Mouse (Mus musculus) liver, adult 2 months (tissue): ENCODE measurements around the gene Ccdc154. TPM values are rescaled to one million over a fixed set of nuclear protein-coding genes. Genes with fewer than 3 reads are reported as not detected.

Experiments used
- DNase-seq: peaks from one replicate; pipeline ENCODE4 v3.0.0-alpha.2; 2011; ENCODE audit warnings: low read depth, low spot score; ENCODE audit errors: extremely low read depth
- H3K27ac ChIP-seq: fragments of 200-500 bp; replicated peaks from 2 replicates; pipeline ENCODE4 v1.5.1; 2012; ENCODE audit warnings: low read depth, mild to moderate bottlenecking, control low read depth, inconsistent platforms, low read length; ENCODE audit not compliant: insufficient read depth
- H3K27me3 ChIP-seq: fragments of 200-500 bp; 2 replicates; pipeline ENCODE4 v1.6.1; 2012; ENCODE audit warnings: mild to moderate bottlenecking, moderate library complexity, low read length, inconsistent platforms; ENCODE audit not compliant: control insufficient read depth, insufficient read depth
- H3K36me3 ChIP-seq: fragments of 200-500 bp; 2 replicates; pipeline ENCODE4 v1.6.1; 2012; ENCODE audit warnings: low read length, inconsistent platforms; ENCODE audit not compliant: control insufficient read depth, insufficient read depth
- H3K4me1 ChIP-seq: fragments of 200-500 bp; 2 replicates; pipeline ENCODE4 v1.6.1; 2011; ENCODE audit warnings: low read length; ENCODE audit not compliant: control insufficient read depth, insufficient read depth
- H3K4me3 ChIP-seq: fragments of 200-500 bp; 2 replicates; pipeline ENCODE4 v1.5.1; 2011; ENCODE audit warnings: low read depth, mild to moderate bottlenecking, control low read depth, low read length, moderate library complexity; ENCODE audit not compliant: insufficient read depth
- H3K79me2 ChIP-seq: fragments of 200-500 bp; 2 replicates; pipeline ENCODE4 v1.6.1; 2012; ENCODE audit warnings: inconsistent platforms, mild to moderate bottlenecking, low read length, moderate library complexity; ENCODE audit not compliant: control insufficient read depth, insufficient read depth
- H3K9ac ChIP-seq: fragments of 200-500 bp; 2 replicates; pipeline ENCODE4 v1.6.1; 2012; ENCODE audit warnings: low read depth, mild to moderate bottlenecking, control low read depth, inconsistent platforms, low read length
- CTCF ChIP-seq: fragments of 200-500 bp; IDR thresholded peaks from 2 replicates; pipeline ENCODE4 v1.5.1; 2011; ENCODE audit warnings: low read depth, low read length, control low read depth
- POLR2A ChIP-seq: fragments of 200-500 bp; IDR thresholded peaks from 2 replicates; pipeline ENCODE4 v1.6.1; 2011; ENCODE audit warnings: low read length, control low read depth; ENCODE audit not compliant: insufficient read depth; ENCODE audit errors: extremely low read depth
- WGBS: fragments of 180-500 bp; shearing (Covaris S2); methylation state at CpG from one replicate; pipeline ENCODE4 v1.1.7; 2018; 5-methylcytosine and 5-hydroxymethylcytosine counted together
- polyA plus RNA-seq: library from polyadenylated mRNA; depleted of rRNA; stranded (reverse); fragments of >200 nt; gene quantifications from 2 replicates; pipeline ENCODE4 v1.2.3, GENCODE M21; 2012
- total RNA-seq: library from RNA; depleted of rRNA; stranded (reverse); fragments of >200 nt; gene quantifications from 2 replicates; pipeline ENCODE4 v1.2.3, GENCODE M21; 2014

Gene Ccdc154
- total and polyA plus RNA-seq, 2 experiments = 0.07 TPM; not detected in 1

GRCm38 (mm10) chr17:25169706-25170105 is 7.4 kb downstream of the Ccdc154 start:
- Histone ChIP-seq H3K36me3 (no peaks in the 10 kb centered on the region), H3K79me2 (no peaks in the 10 kb centered on the region), H3K27ac (no peak overlapping the region), H3K4me3 (no peak overlapping the region), H3K9ac (no peak overlapping the region), H3K27me3 (no peaks in the 10 kb centered on the region), H3K4me1 (no peaks in the 10 kb centered on the region)
- no peak for DNase-seq
- 95% methylated on average over 2 of the region's 2 CpGs for WGBS
- TF ChIP-seq POLR2A (no peak), CTCF (no peak)

GRCm38 (mm10) chr17:25172558-25172957 is 10.3 kb downstream of the Ccdc154 start:
- Histone ChIP-seq H3K27ac (no peak overlapping the region), H3K27me3 (no peaks in the 10 kb centered on the region), H3K4me1 (no peaks in the 10 kb centered on the region), H3K4me3 (no peak overlapping the region), H3K79me2 (no peaks in the 10 kb centered on the region), H3K36me3 (no peaks in the 10 kb centered on the region), H3K9ac (no peak overlapping the region)
- TF ChIP-seq POLR2A = no peak
- no peak for TF ChIP-seq CTCF
- no peak for DNase-seq
- 92% methylated on average over 3 of the region's 3 CpGs for WGBS

GRCm38 (mm10) chr17:25175411-25175810 is 13.2 kb downstream of the Ccdc154 start, which contains the start of gene Gm38655:
Gene Gm38655 (minus strand): TSS chr17:25175471.
- Histone ChIP-seq H3K36me3 (no peaks in the 10 kb centered on the region), H3K9ac (no peak within 1 kb of the TSS), H3K79me2 (no peaks in the 10 kb centered on the region), H3K27me3 (no peaks in the 10 kb centered on the region), H3K4me1 (no peaks in the 10 kb centered on the region), H3K27ac (no peak within 1 kb of the TSS), H3K4me3 (no peak within 1 kb of the TSS)
- WGBS = 18% methylated on average over 9 of the region's 9 CpGs
- TF ChIP-seq POLR2A = no peak
- DNase-seq = no peak

GRCm38 (mm10) chr17:25183232-25183631 is 21.0 kb downstream of the Ccdc154 start:
- Histone ChIP-seq H3K4me3 (no peak overlapping the region), H3K27ac (no peak overlapping the region)

GRCm38 (mm10) chr17:25184129-25184691 is 21.9 kb downstream of the Ccdc154 start, which contains the start of gene BC003965:
Gene BC003965 (plus strand): TSS chr17:25184554.
- Histone ChIP-seq H3K36me3 (no peaks in the 10 kb centered on the region), H3K79me2 (peaks cover 18% of the 10 kb centered on the region), H3K4me3 (peak within 1 kb of the TSS; percentile 76), H3K27me3 (no peaks in the 10 kb centered on the region), H3K27ac (peak within 1 kb of the TSS; percentile 50), H3K4me1 (peaks cover 10% of the 10 kb centered on the region), H3K9ac (peak within 1 kb of the TSS; percentile 80)
- peak; percentile 95 for DNase-seq
- TF ChIP-seq POLR2A (peak; percentile 37), CTCF (no peak)
- WGBS = under 1% methylated on average over 50 of the region's 50 CpGs

More at GRCm38 (mm10) chr17:25183232-25183631, 21.0 kb downstream of the Ccdc154 start:
- no peak for DNase-seq
- Histone ChIP-seq H3K9ac (no peak overlapping the region), H3K79me2 (peaks cover 8% of the 10 kb centered on the region), H3K36me3 (no peaks in the 10 kb centered on the region), H3K27me3 (no peaks in the 10 kb centered on the region), H3K4me1 (peaks cover 10% of the 10 kb centered on the region)
- TF ChIP-seq POLR2A (no peak), CTCF (no peak)

GRCm38 (mm10) chr17:25184961-25185360 is 22.7 kb downstream of the Ccdc154 start:
- WGBS = 6% methylated on average over 17 of the region's 17 CpGs
- H3K79me2 ChIP-seq = peaks cover 24% of the 10 kb centered on the region
- peak overlapping the region; percentile 76 for H3K4me3 ChIP-seq
- TF ChIP-seq CTCF (no peak), POLR2A (no peak)
- peaks cover 12% of the 10 kb centered on the region for H3K4me1 ChIP-seq
- H3K27me3 ChIP-seq = no peaks in the 10 kb centered on the region
- no peaks in the 10 kb centered on the region for H3K36me3 ChIP-seq
- H3K27ac ChIP-seq = peak overlapping the region; percentile 27; the same call in 1 of the 2 replicates
- peak overlapping the region; percentile 80 for H3K9ac ChIP-seq
- peak; percentile 17 for DNase-seq
